Mouse (Mus musculus) embryonic facial prominence, embryonic 11.5 days (tissue): ENCODE results near the gene Slc7a5. TPM values are rescaled to one million over a fixed set of nuclear protein-coding genes. Genes with fewer than 3 reads are reported as not detected.

Source experiments
- ATAC-seq: fragments of 200-750 bp; cut with Nextera tagmentation; replicated peaks from 2 replicates; pipeline ENCODE4 v1.8.0; 2017; ENCODE audit warnings: low read depth; ENCODE audit not compliant: insufficient number of reproducible peaks, low FRiP score, low TSS enrichment
- DNase-seq: peaks from one replicate; pipeline ENCODE4 v3.0.0-alpha.2; 2015; ENCODE audit warnings: low spot score
- H3K27ac ChIP-seq: fragments of 300-500 bp; sonication (generic); replicated peaks from 2 replicates; pipeline ENCODE4 v1.5.1; 2014; ENCODE audit warnings: mild to moderate bottlenecking, low read depth, low read length, control low read depth
- H3K27me3 ChIP-seq: fragments of 300-500 bp; sonication (generic); 2 replicates; pipeline ENCODE4 v1.6.1; 2014; ENCODE audit warnings: mild to moderate bottlenecking, low read length, moderate library complexity, mixed read lengths; ENCODE audit not compliant: control insufficient read depth, insufficient read depth
- H3K36me3 ChIP-seq: fragments of 300-500 bp; sonication (generic); replicated peaks from 2 replicates; pipeline ENCODE4 v1.6.1; 2014; ENCODE audit warnings: low read depth, mild to moderate bottlenecking, low read length, moderate library complexity, mixed read lengths; ENCODE audit not compliant: control insufficient read depth, insufficient read depth
- H3K4me1 ChIP-seq: fragments of 300-500 bp; sonication (generic); 2 replicates; pipeline ENCODE4 v1.6.1; 2014; ENCODE audit warnings: low read length, mixed read lengths; ENCODE audit not compliant: control insufficient read depth, insufficient read depth
- H3K4me2 ChIP-seq: fragments of 300-500 bp; sonication (generic); 2 replicates; pipeline ENCODE4 v1.6.1; 2014; ENCODE audit warnings: low read depth, mild to moderate bottlenecking, control low read depth, low read length, moderate library complexity
- H3K4me3 ChIP-seq: fragments of 300-500 bp; sonication (generic); 2 replicates; pipeline ENCODE4 v1.5.1; 2014; ENCODE audit warnings: low read depth, low read length, control low read depth
- H3K9ac ChIP-seq: fragments of 300-500 bp; sonication (generic); replicated peaks from 2 replicates; pipeline ENCODE4 v1.6.1; 2014; ENCODE audit warnings: mild to moderate bottlenecking, control low read depth, low read length
- H3K9me3 ChIP-seq: fragments of 300-500 bp; sonication (generic); replicated peaks from 2 replicates; pipeline ENCODE4 v1.6.1; 2016; ENCODE audit warnings: mild to moderate bottlenecking, low read length, inconsistent platforms, mixed read lengths; ENCODE audit not compliant: control insufficient read depth
- WGBS: fragments of 180-500 bp; shearing (Covaris S2); extraction: QIAGEN DNeasy Blood & Tissue Kit; methylation state at CpG from one replicate; pipeline ENCODE4 v1.1.7; 2014; 5-methylcytosine and 5-hydroxymethylcytosine counted together
- polyA plus RNA-seq: library from polyadenylated mRNA; unstranded; fragments of >200 nt; fragmentation: Nextera tagmentation; extraction: Ambion mirVana; gene quantifications from 2 replicates; pipeline ENCODE4 v1.2.1, GENCODE M21; 2014

Gene Slc7a5
- polyA plus RNA-seq, 1 experiment from 2014 or later: 17.7 TPM

GRCm38 (mm10) chr8:121950749-121951655, 43.5 kb upstream of the Slc7a5 start:
- peak overlapping the region; percentile 84 for H3K27ac ChIP-seq
- peak; percentile 54 for DNase-seq
- H3K4me3 ChIP-seq: peak overlapping the region; percentile 95
- peak overlapping the region; percentile 79 for H3K4me2 ChIP-seq
- ATAC-seq: peak; percentile 3; the same call in 1 of the 2 replicates
- H3K27me3 ChIP-seq: no peaks in the 10 kb centered on the region
- WGBS: 2% methylated on average over 66 of the region's 97 CpGs
- H3K9ac ChIP-seq: peak overlapping the region; percentile 98
- H3K9me3 ChIP-seq: no peaks in the 10 kb centered on the region
- H3K4me1 ChIP-seq: peaks cover 4% of the 10 kb centered on the region; the same call in 1 of the 2 replicates
- H3K36me3 ChIP-seq: no peaks in the 10 kb centered on the region

- peak overlapping the region; percentile 95 for H3K4me3 ChIP-seq
- WGBS: under 1% methylated on average over 63 of the region's 66 CpGs
- DNase-seq: peak; percentile 98
- no peaks in the 10 kb centered on the region for H3K27me3 ChIP-seq
- ATAC-seq: peak; percentile 91
- H3K4me1 ChIP-seq: peaks cover 4% of the 10 kb centered on the region; the same call in 1 of the 2 replicates
- H3K9me3 ChIP-seq: no peaks in the 10 kb centered on the region
- peak overlapping the region; percentile 98 for H3K9ac ChIP-seq
- H3K27ac ChIP-seq: peak overlapping the region; percentile 84
- H3K36me3 ChIP-seq: no peaks in the 10 kb centered on the region
- peak overlapping the region; percentile 79 for H3K4me2 ChIP-seq
Observed at GRCm38 (mm10) chr8:121949941-121950748, 42.7 kb upstream of the Slc7a5 start.

GRCm38 (mm10) chr8:121949222-121949800, 41.8 kb upstream of the Slc7a5 start, which contains the start of gene Banp:
Gene Banp, plus strand, starts transcription at chr8:121949750.
- ATAC-seq (no peak), DNase-seq (no peak)
- peaks cover 4% of the 10 kb centered on the region; the same call in 1 of the 2 replicates for H3K4me1 ChIP-seq
- H3K4me3 ChIP-seq: peak within 1 kb of the TSS; percentile 95
- H3K36me3 ChIP-seq: no peaks in the 10 kb centered on the region
- H3K9me3 ChIP-seq: no peaks in the 10 kb centered on the region
- 67% methylated on average over 6 of the region's 6 CpGs for WGBS
- peak within 1 kb of the TSS; percentile 98 for H3K9ac ChIP-seq
- H3K27ac ChIP-seq: peak within 1 kb of the TSS; percentile 84
- H3K4me2 ChIP-seq: peak within 1 kb of the TSS; percentile 79
- no peaks in the 10 kb centered on the region for H3K27me3 ChIP-seq

GRCm38 (mm10) chr8:121948321-121949145, 41.0 kb upstream of the Slc7a5 start:
- Histone ChIP-seq H3K4me2 (peak overlapping the region; percentile 64), H3K27ac (peak overlapping the region; percentile 30; the same call in 1 of the 2 replicates), H3K9me3 (no peaks in the 10 kb centered on the region), H3K9ac (no peak overlapping the region), H3K4me1 (peaks cover 4% of the 10 kb centered on the region; the same call in 1 of the 2 replicates), H3K36me3 (no peaks in the 10 kb centered on the region), H3K27me3 (no peaks in the 10 kb centered on the region), H3K4me3 (no peak overlapping the region)
- 58% methylated on average over 19 of the region's 19 CpGs for WGBS
- DNase-seq (no peak), ATAC-seq (no peak)

- H3K9me3 ChIP-seq: no peaks in the 10 kb centered on the region
- DNase-seq (peak; percentile 96), ATAC-seq (peak; percentile 64)
- H3K4me1 ChIP-seq: peaks cover 4% of the 10 kb centered on the region; the same call in 1 of the 2 replicates
- peak overlapping the region; percentile 83 for H3K27ac ChIP-seq
- peak overlapping the region; percentile 64 for H3K9ac ChIP-seq
- H3K4me2 ChIP-seq: peak overlapping the region; percentile 64
- no peaks in the 10 kb centered on the region for H3K27me3 ChIP-seq
- under 1% methylated on average over 18 of the region's 18 CpGs for WGBS
- peak overlapping the region; percentile 24 for H3K4me3 ChIP-seq
- no peaks in the 10 kb centered on the region for H3K36me3 ChIP-seq
Observed at GRCm38 (mm10) chr8:121947753-121948141, 40.3 kb upstream of the Slc7a5 start.

GRCm38 (mm10) chr8:121947047-121947752, 39.7 kb upstream of the Slc7a5 start:
- Histone ChIP-seq H3K4me2 (peak overlapping the region; percentile 64), H3K27me3 (no peaks in the 10 kb centered on the region), H3K4me3 (peak overlapping the region; percentile 24), H3K36me3 (no peaks in the 10 kb centered on the region), H3K9ac (peak overlapping the region; percentile 64), H3K27ac (peak overlapping the region; percentile 83), H3K4me1 (peaks cover 1% of the 10 kb centered on the region; the same call in 1 of the 2 replicates), H3K9me3 (no peaks in the 10 kb centered on the region)
- ATAC-seq: no peak; the same call in 1 of the 2 replicates
- DNase-seq: no peak
- WGBS: 24% methylated on average over 19 of the region's 19 CpGs
